Mouse (Mus musculus): ENCODE data around the gene Midn. TPM values are rescaled to one million over a fixed set of nuclear protein-coding genes. Genes with fewer than 3 reads are reported as not detected.

Gene Midn
- polyA plus RNA-seq, 1 experiment from 2014 or later = 37.0 TPM

GRCm38 (mm10) chr10:80179068-80180051 is 31.3 kb downstream of the Midn start, which contains the start of gene Efna2:
Efna2 (plus strand) TSS chr10:80179482.
- Histone ChIP-seq H3K9me3 (ENCODE audit: control insufficient read depth, low read length) (no peaks in the 10 kb centered on the region), H3K4me1 (ENCODE audit: control insufficient read depth, insufficient read depth, low read length) (peaks cover 16% of the 10 kb centered on the region), H3K9ac (ENCODE audit: low read depth, low read length) (peak within 1 kb of the TSS; percentile 88), H3K27me3 (replicated peaks; ENCODE audit: control insufficient read depth, insufficient read depth, low read length) (no peaks in the 10 kb centered on the region), H3K27ac (replicated peaks; ENCODE audit: low read depth, low read length) (peak within 1 kb of the TSS; percentile 78), H3K4me3 (ENCODE audit: low read depth, low read length) (peak within 1 kb of the TSS; percentile 76), H3K36me3 (ENCODE audit: control insufficient read depth, insufficient read depth, low read length) (peaks cover 11% of the 10 kb centered on the region; the same call in 1 of the 2 replicates), H3K4me2 (ENCODE audit: low read depth, low read length) (peak within 1 kb of the TSS; percentile 84)
- DNase-seq (ENCODE audit: low spot score) (peak; percentile 84), ATAC-seq (ENCODE audit: low read depth) (peak; percentile 77)
- WGBS = 5% methylated on average over 23 of the region's 106 CpGs

- 45% methylated on average over 6 of the region's 6 CpGs for WGBS
- ATAC-seq (ENCODE audit: low read depth) (no peak), DNase-seq (ENCODE audit: low spot score) (no peak)
- peaks cover 16% of the 10 kb centered on the region for H3K4me1 ChIP-seq (ENCODE audit: control insufficient read depth, insufficient read depth, low read length)
- H3K4me2 ChIP-seq (ENCODE audit: low read depth, low read length) = peak overlapping the region; percentile 84
- no peaks in the 10 kb centered on the region for H3K27me3 ChIP-seq (replicated peaks; ENCODE audit: control insufficient read depth, insufficient read depth, low read length)
- H3K9ac ChIP-seq (ENCODE audit: low read depth, low read length) = peak overlapping the region; percentile 88
- peak overlapping the region; percentile 76 for H3K4me3 ChIP-seq (ENCODE audit: low read depth, low read length)
- no peaks in the 10 kb centered on the region for H3K9me3 ChIP-seq (ENCODE audit: control insufficient read depth, low read length)
- no peak overlapping the region for H3K27ac ChIP-seq (replicated peaks; ENCODE audit: low read depth, low read length)
- peaks cover 11% of the 10 kb centered on the region; the same call in 1 of the 2 replicates for H3K36me3 ChIP-seq (ENCODE audit: control insufficient read depth, insufficient read depth, low read length)
These were observed 32.2 kb downstream of the Midn start for GRCm38 (mm10) chr10:80180288-80180687.

- 19% methylated on average over 5 of the region's 5 CpGs for WGBS
- H3K27me3 ChIP-seq (replicated peaks; ENCODE audit: control insufficient read depth, insufficient read depth, low read length) = no peaks in the 10 kb centered on the region
- peaks cover 16% of the 10 kb centered on the region for H3K4me1 ChIP-seq (ENCODE audit: control insufficient read depth, insufficient read depth, low read length)
- DNase-seq (ENCODE audit: low spot score) (no peak), ATAC-seq (ENCODE audit: low read depth) (no peak)
- H3K4me3 ChIP-seq (ENCODE audit: low read depth, low read length) = peak overlapping the region; percentile 76
- H3K4me2 ChIP-seq (ENCODE audit: low read depth, low read length) = peak overlapping the region; percentile 84
- H3K9ac ChIP-seq (ENCODE audit: low read depth, low read length) = peak overlapping the region; percentile 88
- no peak overlapping the region for H3K27ac ChIP-seq (replicated peaks; ENCODE audit: low read depth, low read length)
- H3K9me3 ChIP-seq (ENCODE audit: control insufficient read depth, low read length) = no peaks in the 10 kb centered on the region
- peaks cover 11% of the 10 kb centered on the region; the same call in 1 of the 2 replicates for H3K36me3 ChIP-seq (ENCODE audit: control insufficient read depth, insufficient read depth, low read length)
These were observed 32.8 kb downstream of the Midn start for GRCm38 (mm10) chr10:80180823-80181222.

GRCm38 (mm10) chr10:80182547-80182946 is 34.5 kb downstream of the Midn start:
- no peak overlapping the region; the same call in 1 of the 2 replicates for H3K9ac ChIP-seq (ENCODE audit: low read depth, low read length)
- no peak overlapping the region for H3K27ac ChIP-seq (replicated peaks; ENCODE audit: low read depth, low read length)
- peaks cover 16% of the 10 kb centered on the region for H3K4me1 ChIP-seq (ENCODE audit: control insufficient read depth, insufficient read depth, low read length)
- H3K4me3 ChIP-seq (ENCODE audit: low read depth, low read length) = no peak overlapping the region
- ATAC-seq (ENCODE audit: low read depth) (no peak), DNase-seq (ENCODE audit: low spot score) (no peak)
- peaks cover 19% of the 10 kb centered on the region; the same call in 1 of the 2 replicates for H3K36me3 ChIP-seq (ENCODE audit: control insufficient read depth, insufficient read depth, low read length)
- H3K4me2 ChIP-seq (ENCODE audit: low read depth, low read length) = no peak overlapping the region
- WGBS = 90% methylated on average over 7 of the region's 7 CpGs
- no peaks in the 10 kb centered on the region; the same call in 1 of the 2 replicates for H3K27me3 ChIP-seq (replicated peaks; ENCODE audit: control insufficient read depth, insufficient read depth, low read length)
- H3K9me3 ChIP-seq (ENCODE audit: control insufficient read depth, low read length) = no peaks in the 10 kb centered on the region

- DNase-seq (ENCODE audit: low spot score) = no peak
These were observed 38.6 kb downstream of the Midn start for GRCm38 (mm10) chr10:80186649-80187048.

GRCm38 (mm10) chr10:80187739-80188138 is 39.7 kb downstream of the Midn start:
- ATAC-seq (ENCODE audit: low read depth) = no peak
- peaks cover 13% of the 10 kb centered on the region for H3K4me1 ChIP-seq (ENCODE audit: control insufficient read depth, insufficient read depth, low read length)
- peaks cover 32% of the 10 kb centered on the region for H3K36me3 ChIP-seq (ENCODE audit: control insufficient read depth, insufficient read depth, low read length)
- WGBS = 92% methylated on average over 10 of the region's 10 CpGs
- no peak overlapping the region for H3K9ac ChIP-seq (ENCODE audit: low read depth, low read length)
- H3K9me3 ChIP-seq (ENCODE audit: control insufficient read depth, low read length) = no peaks in the 10 kb centered on the region
- peaks cover 35% of the 10 kb centered on the region for H3K27me3 ChIP-seq (replicated peaks; ENCODE audit: control insufficient read depth, insufficient read depth, low read length)
- DNase-seq (ENCODE audit: low spot score) = no peak
- H3K4me2 ChIP-seq (ENCODE audit: low read depth, low read length) = no peak overlapping the region
- no peak overlapping the region for H3K27ac ChIP-seq (replicated peaks; ENCODE audit: low read depth, low read length)
- no peak overlapping the region for H3K4me3 ChIP-seq (ENCODE audit: low read depth, low read length)

More at GRCm38 (mm10) chr10:80186649-80187048, 38.6 kb downstream of the Midn start:
- 53% methylated on average over 20 of the region's 27 CpGs for WGBS
- H3K9ac ChIP-seq (ENCODE audit: low read depth, low read length) = no peak overlapping the region
- peaks cover 30% of the 10 kb centered on the region for H3K27me3 ChIP-seq (replicated peaks; ENCODE audit: control insufficient read depth, insufficient read depth, low read length)
- no peak overlapping the region for H3K4me2 ChIP-seq (ENCODE audit: low read depth, low read length)
- peaks cover 37% of the 10 kb centered on the region for H3K36me3 ChIP-seq (ENCODE audit: control insufficient read depth, insufficient read depth, low read length)
- H3K9me3 ChIP-seq (ENCODE audit: control insufficient read depth, low read length) = no peaks in the 10 kb centered on the region
- peaks cover 13% of the 10 kb centered on the region for H3K4me1 ChIP-seq (ENCODE audit: control insufficient read depth, insufficient read depth, low read length)
- ATAC-seq (ENCODE audit: low read depth) = no peak
- H3K27ac ChIP-seq (replicated peaks; ENCODE audit: low read depth, low read length) = no peak overlapping the region
- H3K4me3 ChIP-seq (ENCODE audit: low read depth, low read length) = no peak overlapping the region

GRCm38 (mm10) chr10:80188453-80189024 is 40.5 kb downstream of the Midn start:
- H3K4me3 ChIP-seq (ENCODE audit: low read depth, low read length) = no peak overlapping the region
- peaks cover 13% of the 10 kb centered on the region for H3K4me1 ChIP-seq (ENCODE audit: control insufficient read depth, insufficient read depth, low read length)
- ATAC-seq (ENCODE audit: low read depth) (no peak), DNase-seq (ENCODE audit: low spot score) (no peak)
- no peak overlapping the region for H3K9ac ChIP-seq (ENCODE audit: low read depth, low read length)
- no peaks in the 10 kb centered on the region for H3K9me3 ChIP-seq (ENCODE audit: control insufficient read depth, low read length)
- WGBS = 77% methylated on average over 15 of the region's 15 CpGs
- no peak overlapping the region for H3K27ac ChIP-seq (replicated peaks; ENCODE audit: low read depth, low read length)
- H3K36me3 ChIP-seq (ENCODE audit: control insufficient read depth, insufficient read depth, low read length) = peaks cover 26% of the 10 kb centered on the region
- peaks cover 35% of the 10 kb centered on the region for H3K27me3 ChIP-seq (replicated peaks; ENCODE audit: control insufficient read depth, insufficient read depth, low read length)
- H3K4me2 ChIP-seq (ENCODE audit: low read depth, low read length) = no peak overlapping the region

GRCm38 (mm10) chr10:80189999-80190398 is 41.9 kb downstream of the Midn start:
- H3K27me3 ChIP-seq (replicated peaks; ENCODE audit: control insufficient read depth, insufficient read depth, low read length) = peaks cover 35% of the 10 kb centered on the region
- H3K36me3 ChIP-seq (ENCODE audit: control insufficient read depth, insufficient read depth, low read length) = peaks cover 26% of the 10 kb centered on the region
- 18% methylated on average over 21 of the region's 21 CpGs for WGBS
- H3K4me3 ChIP-seq (ENCODE audit: low read depth, low read length) = peak overlapping the region; percentile 47
- ATAC-seq (ENCODE audit: low read depth) (no peak), DNase-seq (ENCODE audit: low spot score) (no peak)
- peaks cover 13% of the 10 kb centered on the region for H3K4me1 ChIP-seq (ENCODE audit: control insufficient read depth, insufficient read depth, low read length)
- H3K9ac ChIP-seq (ENCODE audit: low read depth, low read length) = peak overlapping the region; percentile 65
- peak overlapping the region; percentile 78 for H3K4me2 ChIP-seq (ENCODE audit: low read depth, low read length)
- no peak overlapping the region for H3K27ac ChIP-seq (replicated peaks; ENCODE audit: low read depth, low read length)
- H3K9me3 ChIP-seq (ENCODE audit: control insufficient read depth, low read length) = no peaks in the 10 kb centered on the region

Data from embryonic facial prominence, embryonic 14.5 days (tissue).